Mouse (Mus musculus) embryonic fibroblast, embryonic 13.5 days (primary cell): Measurements from ENCODE around the gene Tesk1. TPM values are rescaled to one million over a fixed set of nuclear protein-coding genes. Genes with fewer than 3 reads are reported as not detected.
A peak's percentile ranks its signal among the peaks of the same experiment; 100 is the strongest.

Source experiments
- H3K27ac ChIP-seq: 2 replicates; pipeline ENCODE4 v1.5.1; 2012; ENCODE audit warnings: low read length, control low read depth, inconsistent platforms; ENCODE audit not compliant: insufficient read depth
- H3K4me1 ChIP-seq: 2 replicates; pipeline ENCODE4 v1.6.1; 2011; ENCODE audit warnings: low read length; ENCODE audit not compliant: control insufficient read depth, insufficient read depth
- H3K4me3 ChIP-seq: 2 replicates; pipeline ENCODE4 v1.5.1; 2011; ENCODE audit warnings: mild to moderate bottlenecking, control low read depth, low read length; ENCODE audit not compliant: insufficient read depth
- CTCF ChIP-seq: IDR thresholded peaks from 2 replicates; pipeline ENCODE4 v1.5.1; 2011; ENCODE audit warnings: mild to moderate bottlenecking, control low read depth, low read length, moderate library complexity, borderline replicate concordance; ENCODE audit not compliant: insufficient read depth
- POLR2A ChIP-seq: IDR thresholded peaks from 2 replicates; pipeline ENCODE4 v1.6.1; 2011; ENCODE audit warnings: low read depth, mild to moderate bottlenecking, control low read depth, low read length, moderate library complexity
- polyA plus RNA-seq: library from polyadenylated mRNA; stranded (reverse); fragments of >200 nt; gene quantifications from 2 replicates; pipeline ENCODE4 v1.2.4, GENCODE M21; 2011; ENCODE audit warnings: low read depth; ENCODE audit not compliant: missing spikeins, insufficient read length

Gene Tesk1
- 28.6 and 33.4 TPM in 2 replicates for polyA plus RNA-seq

GRCm38 (mm10) chr4:43441639-43442038, at the start of gene Tesk1:
Gene Tesk1, plus strand, starts transcription at chr4:43441939.
- no peaks in the 10 kb centered on the region for H3K4me1 ChIP-seq
- H3K4me3 ChIP-seq = peak within 1 kb of the TSS; percentile 50
- TF ChIP-seq POLR2A (no peak), CTCF (no peak)
- peak within 1 kb of the TSS; percentile 34 for H3K27ac ChIP-seq

GRCm38 (mm10) chr4:43394345-43394891, 47.3 kb upstream of the Tesk1 start:
- Histone ChIP-seq H3K4me1 (peaks cover 21% of the 10 kb centered on the region), H3K27ac (peak overlapping the region; percentile 100), H3K4me3 (no peak overlapping the region)
- TF ChIP-seq CTCF (no peak), POLR2A (peak; percentile 50)

DNA sequence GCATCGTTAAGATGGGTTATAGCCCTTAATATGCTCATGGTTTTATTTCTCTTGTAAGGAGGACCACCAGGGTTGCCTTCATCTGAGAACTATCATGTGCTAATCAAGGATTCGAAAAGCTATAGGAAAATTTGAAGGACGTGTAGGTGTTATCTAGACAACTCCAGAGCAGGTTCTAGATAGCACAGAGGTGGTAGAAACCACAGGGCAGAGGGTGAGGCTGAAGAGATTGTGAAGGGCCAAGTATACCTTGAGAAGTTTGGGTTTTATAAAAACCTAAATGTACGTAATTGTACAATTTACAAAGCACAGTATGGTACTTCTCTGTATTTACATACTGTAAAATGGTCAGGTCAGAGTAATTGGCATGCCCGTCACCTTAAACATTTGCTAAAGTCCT, 46.6 kb upstream of the Tesk1 start:
- Histone ChIP-seq H3K27ac (peak overlapping the region; percentile 100), H3K4me3 (no peak overlapping the region), H3K4me1 (peaks cover 19% of the 10 kb centered on the region)
- TF ChIP-seq POLR2A (no peak), CTCF (no peak)

DNA sequence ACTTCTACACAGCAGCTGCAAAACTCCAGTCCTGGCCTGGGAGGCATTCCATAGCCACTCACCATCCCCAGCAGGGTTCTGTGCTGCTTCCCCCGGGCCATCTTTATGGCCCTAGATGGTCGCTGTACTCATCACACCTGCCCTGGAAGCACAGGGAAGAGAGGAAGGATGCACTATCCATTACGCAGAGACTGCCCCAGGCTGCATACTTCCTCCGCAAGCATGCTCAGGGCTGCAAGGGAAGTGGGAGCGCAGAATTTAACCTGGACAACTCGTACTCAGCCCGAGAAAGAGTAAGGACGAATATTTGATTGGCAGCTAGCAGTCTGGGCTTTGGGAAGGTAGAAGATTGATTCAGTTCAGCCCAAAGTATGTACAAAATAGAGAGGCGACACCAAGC, 45.9 kb upstream of the Tesk1 start:
- Histone ChIP-seq H3K4me1 (peaks cover 19% of the 10 kb centered on the region), H3K4me3 (no peak overlapping the region), H3K27ac (peak overlapping the region; percentile 100)
- TF ChIP-seq CTCF = no peak
- no peak for TF ChIP-seq POLR2A

GRCm38 (mm10) chr4:43396381-43396780, 45.4 kb upstream of the Tesk1 start:
- TF ChIP-seq CTCF (no peak), POLR2A (no peak)
- peaks cover 22% of the 10 kb centered on the region for H3K4me1 ChIP-seq
- peak overlapping the region; percentile 100; the same call in 1 of the 2 replicates for H3K27ac ChIP-seq
- H3K4me3 ChIP-seq = no peak overlapping the region

GRCm38 (mm10) chr4:43398014-43398413, 43.7 kb upstream of the Tesk1 start:
- H3K27ac ChIP-seq = peak overlapping the region; percentile 86
- no peak for TF ChIP-seq POLR2A
- TF ChIP-seq CTCF = no peak

DNA sequence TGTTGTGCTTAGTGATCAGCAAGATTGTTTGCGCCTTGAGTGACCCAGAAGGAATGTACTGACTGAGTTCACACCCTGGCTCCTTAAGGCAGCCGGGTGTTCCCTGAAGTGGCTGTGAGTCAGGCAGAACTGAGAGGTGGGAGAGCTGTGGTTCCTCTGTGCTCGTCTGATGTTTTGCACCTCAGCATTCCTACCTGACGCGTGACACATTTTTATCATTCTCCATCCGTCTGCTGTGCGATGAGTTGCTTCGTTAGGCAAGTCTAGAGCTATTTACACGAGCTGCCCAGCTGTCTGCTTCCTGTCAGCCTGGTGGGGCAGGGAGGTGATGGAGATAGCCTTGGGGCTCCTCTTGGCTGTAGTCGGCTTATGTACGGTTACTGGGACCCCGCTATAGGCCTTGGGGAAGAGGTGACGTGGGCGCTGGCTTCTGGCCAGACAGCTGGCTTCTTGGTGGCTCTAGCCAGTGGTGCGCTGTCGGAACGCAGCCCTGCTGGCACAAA, 42.9 kb upstream of the Tesk1 start:
- Histone ChIP-seq H3K4me3 (no peak overlapping the region), H3K27ac (peak overlapping the region; percentile 86), H3K4me1 (peaks cover 20% of the 10 kb centered on the region)
- TF ChIP-seq POLR2A = no peak
- TF ChIP-seq CTCF = no peak

More at GRCm38 (mm10) chr4:43398014-43398413, 43.7 kb upstream of the Tesk1 start:
- Histone ChIP-seq H3K4me3 (no peak overlapping the region), H3K4me1 (peaks cover 22% of the 10 kb centered on the region)

- Histone ChIP-seq H3K4me3 (no peak overlapping the region), H3K27ac (peak overlapping the region; percentile 86), H3K4me1 (peaks cover 20% of the 10 kb centered on the region)
- no peak for TF ChIP-seq CTCF
- TF ChIP-seq POLR2A = no peak
Measured at GRCm38 (mm10) chr4:43399391-43400131, 42.2 kb upstream of the Tesk1 start.

- Histone ChIP-seq H3K4me1 (peaks cover 20% of the 10 kb centered on the region), H3K4me3 (no peak overlapping the region), H3K27ac (0 out of 2 replicates have a peak overlapping the region, but pooled peaks have one; percentile 9)
- TF ChIP-seq CTCF = no peak
- TF ChIP-seq POLR2A = no peak
Measured at GRCm38 (mm10) chr4:43400976-43401375, 40.8 kb upstream of the Tesk1 start.

DNA sequence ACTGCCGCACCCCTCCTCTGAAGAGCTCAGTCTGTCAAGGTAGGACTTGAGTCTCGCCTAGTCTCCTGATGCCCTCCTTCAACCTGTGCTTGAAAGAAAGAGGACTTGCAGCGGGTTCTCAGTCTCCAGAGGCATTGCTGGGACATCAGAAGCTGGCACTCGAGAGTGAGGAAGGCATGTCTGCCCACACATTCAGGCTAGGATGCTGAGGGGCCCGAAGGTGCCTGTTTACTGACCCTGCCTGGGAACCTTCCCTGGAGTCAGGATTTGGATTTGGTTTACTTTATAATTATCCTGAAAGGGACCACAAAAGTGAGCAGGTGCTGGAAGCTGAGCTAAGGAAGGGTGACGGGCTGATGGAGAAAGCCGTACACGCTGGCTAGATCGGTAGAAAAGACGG, 40.3 kb upstream of the Tesk1 start:
- H3K4me3 ChIP-seq = no peak overlapping the region
- peaks cover 20% of the 10 kb centered on the region for H3K4me1 ChIP-seq
- H3K27ac ChIP-seq = 0 out of 2 replicates have a peak overlapping the region, but pooled peaks have one; percentile 9
- TF ChIP-seq CTCF (no peak), POLR2A (no peak)
